ENCODE assay signal across 29 mouse cellular contexts in the genomic region with DNA sequence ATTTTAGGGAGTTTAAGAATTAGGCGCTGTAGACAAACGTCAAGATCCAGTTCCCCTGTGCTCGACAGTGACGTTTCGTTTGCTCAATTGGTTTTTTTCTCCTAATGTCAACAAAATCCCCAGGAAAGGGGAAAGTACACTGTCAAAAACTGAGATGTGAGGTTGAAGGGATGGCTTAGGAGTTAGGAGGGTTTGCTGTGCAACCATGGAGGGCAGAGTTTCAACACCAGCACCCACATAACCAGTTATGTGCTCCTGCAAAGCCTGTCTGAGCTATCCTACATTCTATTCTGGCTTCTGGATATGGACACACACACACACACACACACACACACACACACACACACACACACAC.
DNase-seq lines count a peak whose midpoint lies in the region; ATAC-seq and TF ChIP-seq lines count a peak whose summit lies in the region.
"Had no signal": no experiment of that assay in that cellular context is flagged by ENCODE, and none has a peak within 500 bp of the region (broad histone marks: within the 10 kb centered on the region; RNA-seq: fewer than 3 reads in every experiment).

No protein-coding gene starts in this region.

- WGBS in liver, adult 2 months: 17% methylated on average over 5 of the region's 5 CpGs
- 33% methylated on average over 5 of the region's 5 CpGs for WGBS in stomach, embryonic 14.5 days
- WGBS in stomach, postnatal 0 days: 33% methylated on average over 5 of the region's 5 CpGs
- WGBS in liver, embryonic 15.5 days (ENCODE audit: insufficient replicate concordance): 67% methylated on average over 5 of the region's 5 CpGs

- no peaks in the 10 kb centered on the region for H3K9me3 ChIP-seq in stomach, embryonic 14.5 days (ENCODE audit: control insufficient read depth, low read depth, low read length)
- no peaks in the 10 kb centered on the region for H3K9me3 ChIP-seq in stomach, postnatal 0 days (ENCODE audit: control insufficient read depth, low read length)
- H3K9me3 ChIP-seq in liver, embryonic 15.5 days (replicated peaks): no peaks in the 10 kb centered on the region
- H3K9me3 ChIP-seq: embryonic facial prominence, embryonic 12.5 days; intestine, embryonic 15.5 days; neural tube, embryonic 13.5 days had no signal

- no peak overlapping the region for H3K4me2 ChIP-seq in stomach, embryonic 14.5 days (replicated peaks; ENCODE audit: low read depth, low read length)
- H3K4me2 ChIP-seq in stomach, postnatal 0 days (replicated peaks; ENCODE audit: low read depth): no peak overlapping the region
- peak overlapping the region; percentile 34; the same call in 1 of the 2 replicates for H3K4me2 ChIP-seq in liver, embryonic 15.5 days
- H3K4me2 ChIP-seq: embryonic facial prominence, embryonic 12.5 days; intestine, embryonic 15.5 days; neural tube, embryonic 13.5 days had no signal

- H3K4me1 ChIP-seq in liver, adult 2 months (ENCODE audit: control insufficient read depth, insufficient read depth, low read length): peaks cover 6% of the 10 kb centered on the region
- 0 out of 2 replicates have a peak, but pooled peaks cover 5% of the 10 kb centered on the region for H3K4me1 ChIP-seq in stomach, embryonic 14.5 days (ENCODE audit: control insufficient read depth, insufficient read depth, low read length)
- H3K4me1 ChIP-seq in stomach, postnatal 0 days (replicated peaks; ENCODE audit: control insufficient read depth, insufficient read depth): no peaks in the 10 kb centered on the region
- no peaks in the 10 kb centered on the region for H3K4me1 ChIP-seq in liver, embryonic 15.5 days (replicated peaks)
- H3K4me1 ChIP-seq: embryonic facial prominence, embryonic 12.5 days; intestine, embryonic 15.5 days had no signal

- no peaks in the 10 kb centered on the region for H3K36me3 ChIP-seq in liver, adult 2 months (ENCODE audit: control insufficient read depth, insufficient read depth, low read length)
- no peaks in the 10 kb centered on the region for H3K36me3 ChIP-seq in stomach, embryonic 14.5 days (ENCODE audit: control insufficient read depth, insufficient read depth, low read length)
- no peaks in the 10 kb centered on the region for H3K36me3 ChIP-seq in stomach, postnatal 0 days (ENCODE audit: control insufficient read depth, insufficient read depth, low read length)
- H3K36me3 ChIP-seq in liver, embryonic 15.5 days (replicated peaks): no peaks in the 10 kb centered on the region
- H3K36me3 ChIP-seq: embryonic facial prominence, embryonic 12.5 days; G1E; intestine, embryonic 15.5 days; neural tube, embryonic 13.5 days had no signal

- DNase-seq in liver, adult 2 months (ENCODE audit: extremely low read depth, low read depth, low spot score): peak; percentile 95
- DNase-seq in liver: no peak
- DNase-seq in stomach, postnatal 0 days (ENCODE audit: low spot score): no peak
- no peak for DNase-seq in kidney, adult 11 months
- DNase-seq in cerebellum, adult 9-10 months: no peak
- DNase-seq: adrenal gland, adult 2 months; B cell, adult 2 months; cerebellum, adult 18-20 months; cerebellum, postnatal 25 days; heart, postnatal 36 days; kidney, adult 9 months; kidney, postnatal 14 days; lung, postnatal 10 days; retina, postnatal 1 day; right cerebral cortex, postnatal 25 days; spleen, adult 18-20 months; thymus, adult 18-20 months; thymus, postnatal 36 days had no signal

- no peak for TF ChIP-seq CTCF in liver, adult 2 months (IDR thresholded peaks at IDR 0.05; ENCODE audit: low read depth, low read length)
- no peak for TF ChIP-seq CTCF in stomach, postnatal 0 days (IDR thresholded peaks at IDR 0.05; ENCODE audit: low read depth)

- peak overlapping the region; percentile 19; the same call in 1 of the 2 replicates for H3K4me3 ChIP-seq in liver, adult 2 months (ENCODE audit: insufficient read depth, low read depth, low read length)
- H3K4me3 ChIP-seq in stomach, embryonic 14.5 days (ENCODE audit: low read depth, low read length): no peak overlapping the region
- no peak overlapping the region for H3K4me3 ChIP-seq in stomach, postnatal 0 days (ENCODE audit: low read depth, low read length)
- H3K4me3 ChIP-seq in liver, embryonic 15.5 days (replicated peaks): no peak overlapping the region
- H3K4me3 ChIP-seq: embryonic facial prominence, embryonic 12.5 days; intestine, embryonic 15.5 days; myocyte; neural tube, embryonic 13.5 days had no signal

- peak overlapping the region; percentile 76; the same call in 1 of the 2 replicates for H3K9ac ChIP-seq in liver, adult 2 months (ENCODE audit: low read depth, low read length)
- H3K9ac ChIP-seq in stomach, embryonic 14.5 days (replicated peaks; ENCODE audit: low read depth, low read length): no peak overlapping the region
- H3K9ac ChIP-seq in stomach, postnatal 0 days (ENCODE audit: low read length): no peak overlapping the region
- H3K9ac ChIP-seq in liver, embryonic 15.5 days: no peak overlapping the region
- H3K9ac ChIP-seq: embryonic facial prominence, embryonic 12.5 days; intestine, embryonic 15.5 days; neural tube, embryonic 13.5 days had no signal

- ATAC-seq in stomach, embryonic 14.5 days (ENCODE audit: insufficient number of reproducible peaks, insufficient read depth, low FRiP score, low read depth): 0 out of 2 replicates have a peak, but pooled peaks have one; percentile 63
- ATAC-seq in stomach, postnatal 0 days (ENCODE audit: low FRiP score, low TSS enrichment): no peak
- peak; percentile 57 for ATAC-seq in liver, embryonic 15.5 days (ENCODE audit: insufficient read depth)
- ATAC-seq: hindbrain, embryonic 16.5 days; intestine, embryonic 15.5 days; midbrain, embryonic 16.5 days; Patski had no signal

- no peaks in the 10 kb centered on the region for H3K79me2 ChIP-seq in liver, adult 2 months (ENCODE audit: control insufficient read depth, insufficient read depth, low read length)

- peak overlapping the region; percentile 96 for H3K27ac ChIP-seq in liver, adult 2 months (replicated peaks; ENCODE audit: insufficient read depth, low read depth, low read length)
- no peak overlapping the region for H3K27ac ChIP-seq in stomach, embryonic 14.5 days (ENCODE audit: low read length)
- H3K27ac ChIP-seq in stomach, postnatal 0 days (replicated peaks): no peak overlapping the region
- H3K27ac ChIP-seq in liver, embryonic 15.5 days (replicated peaks): peak overlapping the region; percentile 57
- H3K27ac ChIP-seq: embryonic facial prominence, embryonic 12.5 days; intestine, embryonic 15.5 days; neural tube, embryonic 13.5 days had no signal

- TF ChIP-seq EP300 in stomach, postnatal 0 days (optimal IDR thresholded peaks at IDR 0.05): no peak

- no peak for TF ChIP-seq POLR2A in liver, adult 2 months (IDR thresholded peaks at IDR 0.05; ENCODE audit: extremely low read depth, insufficient read depth, low read length)

- no peaks in the 10 kb centered on the region for H3K27me3 ChIP-seq in liver, adult 2 months (ENCODE audit: control insufficient read depth, insufficient read depth, low read length)
- no peaks in the 10 kb centered on the region for H3K27me3 ChIP-seq in stomach, embryonic 14.5 days (ENCODE audit: control insufficient read depth, insufficient read depth, low read length)
- H3K27me3 ChIP-seq in stomach, postnatal 0 days (ENCODE audit: control insufficient read depth, insufficient read depth, low read length): no peaks in the 10 kb centered on the region
- no peaks in the 10 kb centered on the region for H3K27me3 ChIP-seq in liver, embryonic 15.5 days
- H3K27me3 ChIP-seq: CH12.LX; embryonic facial prominence, embryonic 12.5 days; intestine, embryonic 15.5 days; neural tube, embryonic 13.5 days had no signal

Comparison
In these comparisons a context has a peak if more than half of its experiments do, and no peak if none do; other contexts are left out.
1. H3K27ac ChIP-seq: peak in liver, adult 2 months (single experiment) and liver, embryonic 15.5 days (single experiment); none in stomach, embryonic 14.5 days (single experiment) and stomach, postnatal 0 days (single experiment).